Mouse (Mus musculus): ENCODE results near the gene Cdk9. TPM values are rescaled to one million over a fixed set of nuclear protein-coding genes. Genes with fewer than 3 reads are reported as not detected.

Gene Cdk9
- polyA plus RNA-seq (2014; fragmentation: Illumina TruSeq; extraction: RNeasy Lipid Tissue Mini Kit (QIAGEN cat#74804); ENCODE audit: low read depth, low replicate concordance): 35.7 TPM

DNA sequence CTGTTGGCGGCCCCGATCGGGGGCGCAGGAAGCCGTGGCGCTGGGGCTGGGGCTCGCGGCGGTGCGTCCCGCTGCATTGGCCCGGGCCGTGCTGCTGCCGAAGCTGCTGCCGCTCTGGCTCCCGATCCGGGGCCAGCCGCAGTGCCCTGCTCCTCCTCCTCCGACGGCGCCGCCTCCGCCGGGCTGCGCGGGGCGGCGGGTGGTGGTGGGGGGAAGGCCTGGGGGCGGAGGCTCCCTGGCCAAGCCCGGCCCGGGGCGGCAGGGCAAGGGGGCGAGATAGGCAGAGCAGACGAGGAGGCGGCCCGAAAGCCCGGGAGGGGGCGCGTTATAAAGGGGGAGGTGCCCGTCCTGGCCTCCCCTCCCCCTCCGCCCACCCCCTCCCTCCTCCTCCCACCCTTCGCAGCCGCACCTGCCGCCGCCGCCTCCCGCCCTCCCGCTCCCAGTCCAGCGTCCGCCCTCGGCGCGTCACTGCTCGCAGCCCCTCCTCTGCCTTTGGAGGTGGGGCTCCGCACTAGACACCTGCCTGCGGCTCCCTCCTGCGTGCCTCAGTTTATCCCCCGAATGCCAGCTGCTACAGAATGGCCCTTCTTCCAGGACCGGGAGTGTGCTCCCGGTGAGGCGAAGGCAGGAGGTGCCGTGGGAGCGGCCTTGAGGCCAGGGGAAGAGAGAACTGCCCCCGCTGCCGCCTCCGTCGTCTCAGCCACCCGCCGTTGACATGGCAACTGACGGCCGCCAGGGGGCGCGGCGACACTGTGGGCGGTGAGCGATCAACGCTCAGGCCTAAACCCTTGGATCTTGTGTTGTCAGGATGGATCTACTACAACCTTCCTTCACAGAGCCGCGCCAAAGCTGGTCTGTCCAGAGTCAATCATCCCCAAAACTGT is at the start of gene Cdk9:
Gene Cdk9, minus strand, starts transcription at position 143 of the 884 bp plus-strand sequence.

DNA sequence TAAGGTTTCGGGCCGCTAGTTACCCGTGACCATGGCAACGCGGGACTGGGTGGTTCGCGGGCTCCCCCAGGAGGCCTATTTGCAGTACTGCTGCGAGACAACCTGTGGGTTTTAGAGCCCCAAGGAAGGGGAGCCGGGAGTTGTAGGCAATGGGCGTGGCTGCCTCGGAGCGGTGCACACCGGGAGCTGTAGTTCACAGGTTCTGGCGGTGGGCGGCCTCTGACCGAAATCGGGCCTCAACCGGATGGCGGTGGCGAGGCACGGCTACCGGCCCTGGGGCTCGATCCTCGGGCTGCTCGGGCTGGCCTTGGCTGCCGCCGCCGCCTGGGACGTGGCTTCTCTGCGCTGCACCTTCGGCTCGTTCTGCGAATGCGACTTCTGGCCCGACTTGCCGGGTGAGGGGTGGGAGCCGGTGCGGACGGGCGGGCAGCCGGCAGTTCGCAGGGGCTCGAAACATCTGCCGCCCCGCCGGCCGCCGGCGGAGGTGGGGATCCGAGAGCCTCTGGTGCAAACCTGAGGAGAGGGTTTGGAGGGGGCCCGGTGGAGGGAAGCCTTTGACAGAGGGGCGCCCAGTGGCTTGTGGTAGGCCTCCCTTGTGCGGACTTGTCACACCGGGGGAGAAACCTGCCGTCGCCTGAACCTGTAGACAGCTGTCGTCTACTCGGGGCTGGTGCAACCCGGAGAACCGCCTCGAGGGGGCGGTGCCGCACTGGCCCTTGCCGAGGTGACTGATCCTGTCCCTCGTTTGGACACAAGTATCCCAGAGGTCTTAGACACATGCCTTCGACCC is 44.4 kb upstream of the Cdk9 start, which contains the start of gene Tor2a:
Gene Tor2a, plus strand, starts transcription at position 179 of the 790 bp plus-strand sequence.

GRCm38 (mm10) chr2:32740916-32741272 is 28.0 kb upstream of the Cdk9 start, which contains the start of gene 6330409D20Rik:
TSS of gene 6330409D20Rik (minus strand) at chr2:32741016.

DNA sequence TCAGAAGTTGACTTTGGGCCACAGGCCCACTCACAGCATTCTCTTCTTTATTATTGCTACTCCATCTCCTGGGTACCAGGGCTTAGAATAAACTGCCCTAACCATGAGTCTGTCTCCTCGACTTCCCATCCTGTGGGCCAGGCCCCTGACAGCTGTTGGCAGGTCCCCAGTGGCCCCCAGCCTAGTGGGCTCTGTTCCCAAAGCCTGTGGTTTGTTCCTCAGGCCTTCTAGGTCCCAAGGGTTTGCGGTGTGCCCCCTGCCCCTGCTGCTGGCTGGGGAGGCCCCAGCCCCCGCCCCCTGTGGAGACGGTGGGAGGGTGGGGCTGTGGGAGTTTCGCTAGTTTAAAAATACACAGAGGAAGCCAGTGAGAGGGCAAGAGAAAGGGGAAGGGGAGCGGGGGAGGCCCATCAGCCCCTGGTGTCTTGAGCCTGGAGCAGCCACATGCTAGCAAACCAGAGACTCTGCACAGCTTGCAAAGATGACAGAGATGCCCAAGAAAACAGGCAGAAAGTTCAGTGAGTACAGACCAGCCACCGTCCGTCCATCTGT is 7.9 kb upstream of the Cdk9 start, which contains the start of gene Sh2d3c:
Gene Sh2d3c, plus strand, starts transcription at position 375 of the 549 bp plus-strand sequence.

DNA sequence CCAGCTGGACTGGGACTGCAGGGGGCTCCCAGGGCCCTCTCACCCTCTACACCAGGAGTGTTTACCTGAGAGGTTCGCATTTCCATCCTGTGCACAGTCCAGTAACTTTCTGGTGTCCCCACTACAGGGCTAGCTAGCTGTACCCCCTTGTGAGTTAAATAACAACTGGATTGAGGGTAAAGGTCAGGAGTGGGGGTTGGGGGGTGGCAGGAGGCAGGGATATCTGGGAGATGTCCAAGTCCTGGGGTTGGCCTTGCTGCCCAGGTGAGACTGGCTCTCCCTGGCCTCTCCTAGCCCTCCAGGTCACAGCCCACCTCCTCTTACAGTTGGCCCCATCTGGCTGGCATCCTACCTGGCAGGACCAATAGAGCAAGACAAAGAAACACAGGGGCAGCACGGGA is 8.9 kb downstream of the Cdk9 start, which contains the start of gene Fpgs:
Gene Fpgs, minus strand, starts transcription at position 125 of the 401 bp plus-strand sequence.

Other genes with a start within 250 kb of the Cdk9 start
- 6.6 TPM for gene Fam102a, start 177.7 kb downstream of the Cdk9 start, polyA plus RNA-seq (2014; fragmentation: Illumina TruSeq; extraction: RNeasy Lipid Tissue Mini Kit (QIAGEN cat#74804); ENCODE audit: low read depth, low replicate concordance)
- gene Dpm2, start 142.2 kb downstream of the Cdk9 start, polyA plus RNA-seq (2014; fragmentation: Illumina TruSeq; extraction: RNeasy Lipid Tissue Mini Kit (QIAGEN cat#74804); ENCODE audit: low read depth, low replicate concordance): 4.2 TPM
- 0.97 TPM for gene Pip5kl1, start 138.3 kb downstream of the Cdk9 start, polyA plus RNA-seq (2014; fragmentation: Illumina TruSeq; extraction: RNeasy Lipid Tissue Mini Kit (QIAGEN cat#74804); ENCODE audit: low read depth, low replicate concordance)
- gene 9430097D07Rik, start 137.4 kb downstream of the Cdk9 start, polyA plus RNA-seq (2014; fragmentation: Illumina TruSeq; extraction: RNeasy Lipid Tissue Mini Kit (QIAGEN cat#74804); ENCODE audit: low read depth, low replicate concordance): 1.1 TPM
- gene St6galnac4, start 126.0 kb downstream of the Cdk9 start, polyA plus RNA-seq (2014; fragmentation: Illumina TruSeq; extraction: RNeasy Lipid Tissue Mini Kit (QIAGEN cat#74804); ENCODE audit: low read depth, low replicate concordance): 0.25 TPM
- 2.9 TPM for gene St6galnac6, start 113.4 kb downstream of the Cdk9 start, polyA plus RNA-seq (2014; fragmentation: Illumina TruSeq; extraction: RNeasy Lipid Tissue Mini Kit (QIAGEN cat#74804); ENCODE audit: low read depth, low replicate concordance)
- gene Ak1, start 91.3 kb downstream of the Cdk9 start, polyA plus RNA-seq (2014; fragmentation: Illumina TruSeq; extraction: RNeasy Lipid Tissue Mini Kit (QIAGEN cat#74804); ENCODE audit: low read depth, low replicate concordance): 16.6 TPM
- gene Eng, start 66.5 kb downstream of the Cdk9 start, polyA plus RNA-seq (2014; fragmentation: Illumina TruSeq; extraction: RNeasy Lipid Tissue Mini Kit (QIAGEN cat#74804); ENCODE audit: low read depth, low replicate concordance): 0.27 TPM
- gene Fpgs, start 8.9 kb downstream of the Cdk9 start, polyA plus RNA-seq (2014; fragmentation: Illumina TruSeq; extraction: RNeasy Lipid Tissue Mini Kit (QIAGEN cat#74804); ENCODE audit: low read depth, low replicate concordance): 1.3 TPM
- gene Sh2d3c, start 8.0 kb upstream of the Cdk9 start, polyA plus RNA-seq (2014; fragmentation: Illumina TruSeq; extraction: RNeasy Lipid Tissue Mini Kit (QIAGEN cat#74804); ENCODE audit: low read depth, low replicate concordance): not detected
- gene 6330409D20Rik, start 27.9 kb upstream of the Cdk9 start, polyA plus RNA-seq (2014; fragmentation: Illumina TruSeq; extraction: RNeasy Lipid Tissue Mini Kit (QIAGEN cat#74804); ENCODE audit: low read depth, low replicate concordance): not detected
- 0.64 TPM for gene Tor2a, start 44.2 kb upstream of the Cdk9 start, polyA plus RNA-seq (2014; fragmentation: Illumina TruSeq; extraction: RNeasy Lipid Tissue Mini Kit (QIAGEN cat#74804); ENCODE audit: low read depth, low replicate concordance)
- gene Ttc16, start 62.6 kb upstream of the Cdk9 start, polyA plus RNA-seq (2014; fragmentation: Illumina TruSeq; extraction: RNeasy Lipid Tissue Mini Kit (QIAGEN cat#74804); ENCODE audit: low read depth, low replicate concordance): 21.5 TPM
- gene Ptrh1, start 62.7 kb upstream of the Cdk9 start, polyA plus RNA-seq (2014; fragmentation: Illumina TruSeq; extraction: RNeasy Lipid Tissue Mini Kit (QIAGEN cat#74804); ENCODE audit: low read depth, low replicate concordance): 2.6 TPM
- 11.1 TPM for gene Cfap157, start 71.4 kb upstream of the Cdk9 start, polyA plus RNA-seq (2014; fragmentation: Illumina TruSeq; extraction: RNeasy Lipid Tissue Mini Kit (QIAGEN cat#74804); ENCODE audit: low read depth, low replicate concordance)
- 5.9 TPM for gene Stxbp1, start 134.2 kb upstream of the Cdk9 start, polyA plus RNA-seq (2014; fragmentation: Illumina TruSeq; extraction: RNeasy Lipid Tissue Mini Kit (QIAGEN cat#74804); ENCODE audit: low read depth, low replicate concordance)
- 0.07 TPM for gene Fam129b, start 163.0 kb upstream of the Cdk9 start, polyA plus RNA-seq (2014; fragmentation: Illumina TruSeq; extraction: RNeasy Lipid Tissue Mini Kit (QIAGEN cat#74804); ENCODE audit: low read depth, low replicate concordance)
- 117 TPM for gene Rpl12, start 248.5 kb upstream of the Cdk9 start, polyA plus RNA-seq (2014; fragmentation: Illumina TruSeq; extraction: RNeasy Lipid Tissue Mini Kit (QIAGEN cat#74804); ENCODE audit: low read depth, low replicate concordance)
- 1.7 TPM for gene Lrsam1, start 248.5 kb upstream of the Cdk9 start, polyA plus RNA-seq (2014; fragmentation: Illumina TruSeq; extraction: RNeasy Lipid Tissue Mini Kit (QIAGEN cat#74804); ENCODE audit: low read depth, low replicate concordance)